Mouse (Mus musculus): ENCODE data around the gene Slco1a1. TPM values are rescaled to one million over a fixed set of nuclear protein-coding genes. Genes with fewer than 3 reads are reported as not detected.
"Not testable (repeated sequence)": the region's sequence is repeated elsewhere in the genome, so short reads cannot be mapped to it uniquely, and the experiment has no call there.

Gene Slco1a1
- not detected for total RNA-seq (2021)
- long read RNA-seq, experiment 1, result 0 reads
- long read RNA-seq, experiment 2, result 0 reads

GRCm38 (mm10) chr6:141946862-141947261 lies at the start of gene Slco1a1:
Slco1a1 (minus strand) TSS chr6:141946962.
- no peak for DNase-seq
- intact Hi-C loops (cut with DNase I), result no loop called here

DNA sequence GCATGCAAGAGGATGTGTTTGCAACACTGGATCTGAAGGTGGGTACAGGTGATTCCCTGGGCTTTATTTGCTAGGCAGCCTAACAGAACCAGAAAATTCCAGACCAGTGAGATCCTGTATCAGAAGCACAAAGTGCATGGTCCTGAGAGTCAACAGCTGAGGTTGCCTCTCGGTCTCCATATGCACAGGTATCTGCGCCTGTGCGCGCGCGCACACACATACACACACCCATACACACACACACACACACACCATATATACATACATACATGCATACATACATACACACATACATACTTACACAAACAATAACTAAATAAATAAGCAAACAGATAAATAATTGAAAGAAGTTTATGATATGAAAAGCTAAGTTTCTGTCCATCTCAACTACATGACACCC lies 40.0 kb upstream of the Slco1a1 start:
- intact Hi-C loops (cut with DNase I), result no loop called here
- DNase-seq, result no peak

GRCm38 (mm10) chr6:141984644-141985043 lies 37.9 kb upstream of the Slco1a1 start:
- intact Hi-C loops (cut with DNase I), result no loop called here
- no peak for DNase-seq

DNA sequence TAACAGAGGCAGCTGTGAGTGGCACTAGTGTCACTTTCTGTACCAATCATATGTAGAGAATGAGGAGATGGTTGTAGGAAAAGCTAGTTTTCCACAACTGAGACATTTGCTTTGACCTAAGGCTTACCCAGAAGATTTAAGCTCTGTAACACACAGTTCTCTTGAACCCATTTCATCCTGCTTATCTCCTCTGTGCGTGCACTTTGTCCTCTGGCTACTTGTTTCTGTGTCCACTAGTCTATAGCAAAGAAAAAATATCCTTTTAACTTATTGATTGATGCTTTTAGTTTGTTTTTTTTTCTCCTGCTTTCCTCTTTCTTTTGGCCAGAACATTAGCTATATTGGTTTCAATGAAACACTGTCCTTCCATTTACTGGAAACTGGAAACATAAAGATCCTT lies 15.7 kb upstream of the Slco1a1 start:
- intact Hi-C loops (cut with DNase I), result no loop called here
- no peak for DNase-seq

GRCm38 (mm10) chr6:141961861-141962260 lies 15.1 kb upstream of the Slco1a1 start:
- DNase-seq, result no peak
- intact Hi-C loops (cut with DNase I), result no loop called here

DNA sequence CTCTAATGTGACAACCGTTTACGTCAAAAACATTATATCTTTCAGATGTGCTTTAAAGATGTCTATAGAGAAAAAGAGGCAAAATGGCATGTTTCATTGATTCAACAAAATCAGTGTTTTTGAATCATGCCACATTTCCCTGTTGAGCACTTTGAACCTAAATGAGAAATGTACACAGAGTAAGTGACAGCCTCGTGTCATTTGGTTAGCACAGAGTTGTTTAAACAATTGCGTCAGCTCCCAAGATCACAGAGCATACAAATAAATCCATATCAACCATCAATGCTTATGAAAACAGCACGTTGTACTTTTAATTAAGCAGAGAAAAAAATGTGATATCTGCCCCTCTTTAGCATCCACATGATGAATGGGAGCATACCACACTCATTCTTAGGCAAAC lies 13.7 kb upstream of the Slco1a1 start:
- intact Hi-C loops (cut with DNase I), result no loop called here
- no peak for DNase-seq

DNA sequence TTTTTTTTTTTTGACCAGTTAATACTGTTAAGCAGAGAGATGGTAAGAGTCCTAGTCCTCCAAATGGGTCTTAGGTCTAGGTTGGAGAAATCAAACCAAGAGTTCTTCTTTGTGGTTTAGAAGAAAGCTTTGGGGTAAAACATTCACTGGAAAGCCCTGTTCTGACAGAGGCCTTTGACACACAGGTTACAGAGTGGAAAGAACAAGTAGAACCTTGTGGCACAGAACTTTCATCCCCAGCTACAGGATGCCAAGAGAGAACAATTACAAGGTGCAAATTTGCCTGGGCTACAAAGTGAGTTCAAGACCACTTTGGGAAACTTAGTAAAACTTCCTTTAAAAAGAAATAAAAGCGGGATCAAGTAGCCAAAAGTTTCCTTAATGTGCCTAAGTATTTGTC lies 6.3 kb downstream of the Slco1a1 start:
- DNase-seq, result no peak
- intact Hi-C loops (cut with DNase I), result no loop called here

DNA sequence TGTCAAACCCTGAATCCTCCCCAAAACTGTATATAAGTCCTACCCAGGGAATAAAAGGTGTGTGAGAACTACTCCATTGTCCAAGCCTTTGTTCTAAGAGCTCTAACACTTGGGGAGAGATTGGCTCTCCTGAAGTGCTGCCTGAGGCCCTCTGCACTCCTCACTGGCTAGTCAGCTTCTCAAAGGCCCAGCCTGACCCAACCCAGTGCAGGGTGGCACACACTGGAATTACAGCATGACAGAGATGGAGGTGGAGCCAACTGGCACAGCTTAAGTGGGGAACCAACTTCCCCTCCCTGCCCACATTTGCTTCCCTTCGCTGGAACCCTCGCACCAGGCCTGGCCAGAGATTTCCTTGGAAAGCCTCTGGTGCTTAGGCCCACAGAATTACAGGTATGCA lies 48.6 kb downstream of the Slco1a1 start:
- intact Hi-C loops (cut with DNase I), result no loop called here
- no peak for DNase-seq

GRCm38 (mm10) chr6:141889723-141890122 lies 57.0 kb downstream of the Slco1a1 start:
- intact Hi-C loops (cut with DNase I), result no loop called here
- DNase-seq, result no peak

DNA sequence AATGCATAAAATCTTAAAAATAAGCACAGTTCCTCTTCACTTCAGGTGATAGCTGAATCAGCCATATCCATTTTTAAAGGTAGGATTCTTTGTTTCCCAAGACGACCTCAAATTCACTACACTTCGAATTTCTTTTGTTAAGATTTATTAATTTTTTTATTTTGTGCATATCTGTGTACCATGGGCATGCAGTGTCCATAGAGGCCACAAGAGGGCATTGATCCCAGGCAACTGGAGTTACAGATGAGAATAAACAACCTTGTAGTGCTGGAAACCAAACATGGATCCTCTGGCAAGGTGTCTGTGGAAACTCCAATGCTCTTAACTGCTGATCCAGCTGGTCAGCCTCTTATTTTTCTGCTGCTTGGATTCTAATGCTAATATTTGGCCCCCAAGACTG lies 58.5 kb downstream of the Slco1a1 start:
- DNase-seq, result no peak
- intact Hi-C loops (cut with DNase I), result no loop called here

DNA sequence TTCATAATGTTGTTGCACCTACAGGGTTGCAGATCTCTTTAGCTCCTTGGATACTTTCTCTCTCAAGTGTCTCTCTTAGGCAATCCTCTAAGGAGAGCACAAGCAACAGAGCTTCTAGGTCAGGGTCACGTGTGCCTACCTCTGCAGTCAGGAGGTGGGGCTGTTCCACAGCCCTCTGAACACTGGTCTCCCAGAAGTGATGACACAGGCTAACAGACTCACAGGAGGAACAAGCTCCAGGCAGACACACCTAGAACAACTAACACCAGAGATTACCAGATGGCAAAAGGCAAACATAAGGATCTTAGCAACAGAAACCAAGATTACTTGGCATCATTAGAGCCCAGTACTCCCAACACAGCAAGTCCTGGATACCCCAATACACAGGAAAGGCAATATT lies 64.2 kb downstream of the Slco1a1 start:
- intact Hi-C loops (cut with DNase I), result no loop called here
- no peak for DNase-seq

DNA sequence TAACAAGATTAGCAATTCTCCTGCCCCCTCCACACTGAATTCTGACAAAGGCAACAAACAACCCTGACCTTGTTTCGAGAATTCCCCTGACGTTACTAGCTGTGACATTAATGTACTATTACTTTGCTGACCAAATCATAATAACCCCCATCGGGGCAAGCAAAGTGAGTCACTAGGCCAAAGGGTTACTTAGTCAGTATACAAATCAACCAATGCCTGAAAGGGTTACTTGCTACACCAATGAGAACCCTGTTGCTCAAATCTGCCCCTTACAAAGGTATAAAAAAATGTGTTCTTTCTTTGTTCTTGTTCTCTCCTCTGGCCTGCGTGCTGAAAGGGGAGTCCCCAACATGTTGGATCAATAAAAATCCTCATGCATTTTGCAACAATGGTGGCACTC lies 71.0 kb downstream of the Slco1a1 start:
- intact Hi-C loops (cut with DNase I); DNase-seq: not testable (repeated sequence)

DNA sequence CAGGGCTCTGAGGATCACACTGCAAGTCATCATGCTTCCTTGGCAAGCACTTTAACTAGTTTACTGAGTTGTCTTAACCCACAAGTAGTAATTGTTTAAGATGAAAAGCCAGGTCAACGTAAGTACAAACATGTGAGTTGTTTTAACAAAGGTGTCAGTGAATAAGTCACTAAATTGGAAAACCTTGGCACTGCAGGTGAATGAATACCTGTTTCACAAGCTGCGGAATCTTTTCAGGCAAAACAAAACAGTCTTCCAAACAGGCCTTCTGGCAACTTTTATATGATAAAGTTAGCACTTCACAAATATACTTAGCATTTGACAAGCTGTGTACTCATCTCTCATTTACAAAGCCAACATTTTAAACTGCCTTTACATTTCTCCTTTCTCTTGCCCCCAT lies 75.1 kb downstream of the Slco1a1 start:
- DNase-seq, result no peak
- intact Hi-C loops (cut with DNase I), result no loop called here

GRCm38 (mm10) chr6:141868735-141869134 lies 78.0 kb downstream of the Slco1a1 start:
- no peak for DNase-seq
- intact Hi-C loops (cut with DNase I), result no loop called here

GRCm38 (mm10) chr6:141866026-141866425 lies 80.7 kb downstream of the Slco1a1 start:
- no peak for DNase-seq
- intact Hi-C loops (cut with DNase I), result no loop called here

DNA sequence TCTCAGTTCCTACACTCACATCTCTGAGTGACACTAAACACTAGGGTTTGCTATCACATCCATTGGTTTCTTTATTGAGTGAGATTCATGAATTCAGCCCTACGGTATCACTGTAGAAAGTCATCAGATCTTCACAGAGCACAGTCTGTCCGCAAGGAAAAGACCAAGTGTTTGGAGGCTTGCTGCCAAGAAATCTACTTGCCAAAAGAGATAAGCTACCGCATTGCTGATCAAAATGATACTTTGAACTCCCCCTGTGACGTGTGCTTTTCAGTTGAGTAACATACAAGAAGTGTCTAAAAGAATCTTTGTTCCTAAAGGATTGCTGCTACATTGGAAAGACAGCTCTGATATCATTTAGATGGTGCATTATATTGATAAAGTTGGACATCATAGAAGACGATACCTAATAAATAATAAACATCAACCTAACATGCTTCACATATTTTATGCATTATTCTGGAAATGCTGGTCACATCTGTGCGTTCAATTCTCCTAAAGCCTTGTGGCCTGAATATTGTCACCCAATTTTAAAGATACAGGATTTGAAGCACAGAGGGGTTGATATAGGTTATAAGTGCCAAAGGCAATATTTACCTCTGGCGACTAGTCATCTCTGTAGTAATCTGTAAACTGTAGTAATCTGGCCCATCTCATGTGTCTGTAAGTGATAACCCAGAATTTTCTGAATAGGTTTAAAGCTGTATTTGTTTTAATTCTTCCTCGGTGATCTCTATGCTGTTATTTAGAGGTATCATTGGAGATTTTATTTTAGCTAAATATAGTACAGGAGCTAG lies 88.8 kb downstream of the Slco1a1 start:
- no peak for DNase-seq
- intact Hi-C loops (cut with DNase I), result no loop called here

Other genes with a start within 250 kb of the Slco1a1 start
- not detected for gene Gm5724, start 173.2 kb downstream of the Slco1a1 start, total RNA-seq (2021)
- gene Slco1a4, start 90.8 kb downstream of the Slco1a1 start, total RNA-seq (2021), result under 1 TPM in 1 of 2 experiments, not detected in 1; 0.12 TPM
- gene Gm6614, start 64.5 kb upstream of the Slco1a1 start, total RNA-seq (2021), result not detected

All from gastrocnemius, postnatal 36 days (tissue).